Mouse (Mus musculus) MN1 (cell line): Measurements from ENCODE around the gene Dqx1.

ENCODE experiments used
- DNase-seq: peaks from one replicate; pipeline ENCODE4 v3.0.0-alpha.2; 2016; ENCODE audit warnings: low spot score

Gene Dqx1

DNA sequence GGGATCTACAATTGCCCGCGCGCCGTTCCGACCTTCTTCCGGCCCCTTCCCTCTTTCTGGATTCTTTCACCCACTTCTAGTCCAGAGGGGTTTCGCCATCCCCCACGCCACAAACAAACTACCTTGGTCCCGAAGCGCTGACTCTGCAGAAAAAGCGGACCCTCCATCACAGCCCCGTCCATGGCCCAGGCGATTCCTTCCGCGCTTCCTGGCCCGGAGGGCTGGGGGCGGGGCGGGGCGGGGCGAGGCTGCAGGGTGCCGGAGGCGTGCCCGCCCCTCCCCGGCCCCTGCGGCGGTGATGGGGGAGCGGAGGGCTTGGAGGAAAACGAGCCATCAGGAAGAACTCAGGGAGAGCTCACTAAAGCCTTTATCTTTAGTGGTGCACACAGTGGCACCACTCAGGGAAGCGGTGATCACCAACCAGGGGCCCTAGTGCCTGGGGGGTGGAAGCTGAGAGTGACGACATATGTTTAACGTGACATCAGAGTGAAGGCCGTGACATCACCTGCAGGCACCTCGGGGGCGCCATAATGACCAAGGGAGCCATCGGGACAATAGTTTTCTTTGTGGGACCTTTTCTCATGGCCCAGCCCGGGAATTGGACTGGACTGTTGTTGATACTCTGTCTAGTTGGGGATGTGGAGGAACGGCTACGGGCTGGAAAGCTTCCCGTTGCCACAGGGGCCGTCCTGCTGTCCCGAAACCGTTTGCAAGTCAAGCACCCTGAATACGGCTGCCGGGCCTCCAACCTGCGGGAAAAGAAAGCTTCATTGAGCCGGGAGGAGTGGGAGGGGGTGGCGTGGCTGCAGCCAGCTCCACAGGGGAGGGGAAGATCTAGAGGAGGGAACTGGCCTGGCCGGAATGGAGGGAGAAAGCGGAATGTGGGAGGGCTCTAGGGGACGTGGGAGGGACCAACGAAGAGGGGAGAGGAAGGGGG is 24.1 kb upstream of the Dqx1 start, which contains the start of the genes Dok1 and Loxl3:
Gene Dok1, minus strand, starts transcription at position 223 of the 937 bp plus-strand sequence.
Gene Loxl3, plus strand, starts transcription at position 925 of the 937 bp plus-strand sequence.
- peak; percentile 73 for DNase-seq

DNA sequence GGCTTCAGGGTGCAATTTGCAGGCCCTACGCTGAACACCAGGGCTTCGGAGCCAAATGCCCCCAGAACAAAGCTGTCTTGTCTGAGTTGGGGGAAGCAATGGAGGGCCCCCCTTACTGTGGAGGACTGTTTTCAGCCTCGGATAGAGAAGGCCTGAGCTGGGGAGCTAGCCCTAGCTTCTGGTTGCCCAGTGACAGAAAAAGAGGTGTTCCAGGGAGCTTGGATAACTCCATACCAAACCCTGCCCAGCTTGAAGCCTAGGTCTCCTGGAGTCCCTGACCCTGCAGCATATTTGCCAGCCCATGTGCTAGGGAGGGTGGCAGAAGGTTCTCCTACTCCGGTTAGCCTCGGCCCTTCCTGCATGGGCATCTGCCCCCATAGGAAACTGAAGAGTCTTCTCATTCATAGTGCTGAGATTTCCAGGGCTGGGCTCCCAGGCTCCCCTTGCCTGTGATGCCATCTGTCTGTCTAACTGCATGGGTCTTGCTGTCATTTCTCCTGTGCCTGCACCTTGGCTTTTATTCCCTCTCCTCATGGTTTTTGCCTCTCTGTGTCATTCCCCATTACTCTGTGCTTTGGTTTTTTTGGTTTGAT is 23.1 kb upstream of the Dqx1 start:
- no peak for DNase-seq

DNA sequence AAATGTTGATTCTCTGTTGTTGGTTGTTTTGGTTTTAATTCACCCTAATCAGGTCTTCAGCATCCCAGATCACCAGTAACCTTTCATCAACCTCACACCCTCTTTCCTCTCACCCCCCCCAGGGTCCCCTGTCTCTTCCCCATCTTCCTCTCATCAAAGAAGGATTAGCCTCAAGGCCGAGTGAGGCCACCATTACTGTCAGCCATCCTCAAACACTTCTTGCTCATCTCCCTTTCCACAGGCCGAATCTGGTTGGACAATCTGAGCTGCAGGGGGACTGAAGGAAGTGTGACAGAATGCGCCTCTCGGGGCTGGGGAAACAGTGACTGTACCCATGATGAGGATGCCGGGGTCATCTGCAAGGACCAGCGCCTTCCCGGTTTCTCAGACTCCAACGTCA is 20.5 kb upstream of the Dqx1 start:
- no peak for DNase-seq

DNA sequence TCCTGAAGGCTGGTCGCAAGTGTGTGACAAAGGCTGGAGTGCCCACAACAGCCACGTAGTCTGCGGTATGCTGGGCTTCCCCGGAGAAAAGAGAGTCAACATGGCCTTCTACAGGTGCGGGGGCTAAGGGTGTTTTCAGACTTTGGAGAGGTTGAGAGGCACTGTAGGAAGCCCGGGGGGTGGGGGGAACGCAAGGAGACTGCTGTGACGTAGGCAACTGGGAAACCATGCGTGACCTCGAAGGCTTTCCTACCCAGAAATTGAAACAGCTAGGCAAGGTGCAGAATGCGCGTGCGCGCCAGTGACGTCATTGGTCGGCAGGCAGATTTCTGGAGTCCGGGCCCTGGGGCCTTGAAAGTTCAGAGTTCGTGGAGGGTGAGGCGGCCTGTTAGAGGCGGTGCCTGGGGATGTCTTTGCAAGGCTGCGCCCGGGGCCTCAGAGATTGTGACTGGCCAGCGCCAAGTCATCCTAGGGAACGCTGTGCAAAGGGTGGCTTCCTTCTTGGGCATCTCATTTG is 19.1 kb upstream of the Dqx1 start:
- no peak for DNase-seq

DNA sequence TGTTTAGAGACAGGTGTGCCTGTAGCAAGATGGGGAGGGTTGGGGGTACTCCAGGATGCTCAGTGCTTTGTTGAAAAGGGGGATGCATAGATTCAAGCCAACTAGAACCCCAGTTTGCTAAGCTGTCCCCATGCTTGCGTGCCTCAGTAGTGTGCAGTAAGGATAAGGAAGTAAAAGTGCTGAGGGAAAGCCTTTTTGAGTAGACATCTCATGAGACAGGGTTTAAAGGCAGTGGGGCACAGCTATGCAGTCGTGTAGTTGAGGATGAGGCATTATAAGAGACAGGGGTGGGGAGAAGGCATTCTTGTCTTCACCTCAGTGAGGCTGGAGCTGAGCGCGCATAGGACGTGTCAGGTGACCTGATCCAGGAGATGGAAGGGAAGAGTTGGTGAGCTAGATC is 17.0 kb upstream of the Dqx1 start:
- no peak for DNase-seq

DNA sequence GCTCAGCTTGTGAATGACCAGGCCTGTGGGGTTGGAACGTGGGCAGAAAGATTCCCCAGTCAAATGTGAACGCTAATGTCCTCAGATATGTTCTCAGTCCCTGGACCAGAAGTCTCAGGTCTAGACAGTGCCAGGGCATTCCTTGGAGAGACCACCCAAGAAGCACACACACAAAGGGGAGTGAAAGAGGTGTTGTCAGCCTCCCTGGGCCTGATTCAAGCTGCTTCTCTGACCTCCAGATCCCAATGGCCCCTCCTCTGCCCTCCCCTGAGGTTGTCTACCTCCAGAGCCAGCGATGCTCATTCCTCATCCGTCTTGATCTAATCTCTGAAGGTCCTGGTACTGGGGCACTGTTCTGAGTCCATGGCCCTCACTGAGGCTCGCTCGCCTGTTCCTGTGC is 14.1 kb upstream of the Dqx1 start:
- DNase-seq, result no peak

DNA sequence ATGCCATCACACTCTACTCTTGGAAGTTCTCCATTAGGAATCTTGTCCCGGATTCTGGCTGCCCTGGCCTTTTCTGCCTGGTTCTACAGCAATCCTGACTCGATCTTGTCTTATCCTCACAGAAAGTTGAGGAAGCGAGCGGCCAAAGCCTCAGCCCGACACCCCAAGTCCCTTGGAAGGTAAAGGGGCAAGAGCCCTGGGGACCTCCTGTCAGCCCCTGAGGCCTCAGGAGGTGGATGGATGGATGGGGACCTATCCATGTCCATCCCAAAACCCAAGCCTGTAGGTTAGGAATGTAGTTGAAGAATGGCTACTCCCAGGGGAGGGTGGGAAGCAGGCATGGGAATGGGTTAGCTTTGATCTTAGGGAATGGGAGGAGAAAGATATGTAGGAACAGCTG is 13.7 kb upstream of the Dqx1 start:
- DNase-seq, result no peak

DNA sequence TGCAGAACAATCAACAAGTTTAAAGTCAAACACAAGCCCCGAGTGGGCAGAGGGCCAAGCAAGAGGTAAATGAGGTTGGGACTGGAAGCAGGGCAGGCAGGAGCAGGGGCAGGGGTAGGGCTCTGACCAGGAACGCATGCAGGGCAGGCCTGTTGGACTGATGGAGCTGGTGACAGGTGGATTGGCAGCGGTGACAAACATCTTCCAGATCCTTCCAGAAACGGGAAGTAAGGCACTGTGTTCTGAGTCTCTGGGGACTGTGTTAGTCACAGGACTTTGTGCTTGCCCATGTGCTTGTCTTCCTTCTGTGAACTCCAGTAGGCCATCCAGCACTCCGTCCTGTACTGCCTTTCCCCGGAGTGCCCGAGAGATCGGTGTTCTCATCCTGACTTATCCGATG is 12.9 kb upstream of the Dqx1 start:
- peak; percentile 79 for DNase-seq

DNA sequence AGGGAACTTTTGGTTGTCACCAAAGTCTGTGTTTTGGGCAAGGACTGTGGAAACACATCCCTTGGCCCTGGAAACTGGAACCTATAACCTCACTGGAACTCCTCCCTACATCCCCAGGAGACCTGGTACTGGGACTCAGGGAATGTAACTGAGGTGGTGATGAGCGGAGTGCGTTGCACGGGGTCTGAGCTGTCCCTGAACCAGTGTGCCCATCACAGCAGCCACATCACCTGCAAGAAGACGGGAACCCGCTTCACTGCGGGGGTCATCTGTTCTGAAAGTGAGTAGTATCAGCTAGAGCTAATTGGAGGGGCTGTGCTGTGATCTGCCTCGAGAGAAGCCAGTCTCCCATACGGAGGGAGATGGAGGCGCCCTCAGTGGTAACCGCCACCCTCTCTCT is 8.3 kb upstream of the Dqx1 start:
- DNase-seq, result no peak

DNA sequence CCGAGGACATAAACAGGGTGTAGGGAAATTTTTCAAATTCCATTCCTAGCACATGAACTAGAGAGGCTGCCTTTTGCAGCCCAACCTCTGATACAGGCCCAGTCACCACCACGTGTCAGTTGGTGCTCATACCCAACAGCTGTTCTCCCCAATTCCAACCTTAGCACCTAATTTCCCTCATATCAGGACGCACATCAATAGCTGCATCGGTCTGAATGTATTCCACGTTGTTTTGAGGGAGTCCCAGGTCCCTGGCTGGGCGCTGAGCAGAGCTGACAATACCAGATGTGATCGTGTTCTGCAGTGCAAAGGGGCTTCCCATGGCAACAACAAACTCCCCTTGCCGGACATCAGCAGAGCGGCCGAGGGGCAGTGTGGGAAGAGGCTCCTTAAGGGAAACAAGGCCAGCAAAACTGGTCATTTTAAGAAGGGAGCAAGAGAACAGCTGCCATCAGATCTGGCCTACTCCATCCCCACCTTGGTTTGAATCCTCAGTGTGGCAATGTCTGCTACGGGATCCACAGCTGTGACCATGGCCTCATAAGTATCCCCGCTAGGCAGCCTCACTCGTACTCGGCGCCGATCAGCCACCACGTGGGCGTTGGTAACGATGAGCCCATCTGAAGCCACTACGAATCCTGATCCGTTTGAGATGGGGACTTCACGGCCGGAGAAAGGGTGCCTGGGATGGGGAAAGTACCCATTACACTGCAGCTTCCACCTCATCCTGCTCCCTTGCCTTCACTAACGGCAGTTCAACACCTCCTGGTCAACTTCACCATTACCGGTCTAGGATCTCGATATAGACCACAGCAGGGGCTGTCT is 4.3 kb upstream of the Dqx1 start:
- DNase-seq, result peak; percentile 67

DNA sequence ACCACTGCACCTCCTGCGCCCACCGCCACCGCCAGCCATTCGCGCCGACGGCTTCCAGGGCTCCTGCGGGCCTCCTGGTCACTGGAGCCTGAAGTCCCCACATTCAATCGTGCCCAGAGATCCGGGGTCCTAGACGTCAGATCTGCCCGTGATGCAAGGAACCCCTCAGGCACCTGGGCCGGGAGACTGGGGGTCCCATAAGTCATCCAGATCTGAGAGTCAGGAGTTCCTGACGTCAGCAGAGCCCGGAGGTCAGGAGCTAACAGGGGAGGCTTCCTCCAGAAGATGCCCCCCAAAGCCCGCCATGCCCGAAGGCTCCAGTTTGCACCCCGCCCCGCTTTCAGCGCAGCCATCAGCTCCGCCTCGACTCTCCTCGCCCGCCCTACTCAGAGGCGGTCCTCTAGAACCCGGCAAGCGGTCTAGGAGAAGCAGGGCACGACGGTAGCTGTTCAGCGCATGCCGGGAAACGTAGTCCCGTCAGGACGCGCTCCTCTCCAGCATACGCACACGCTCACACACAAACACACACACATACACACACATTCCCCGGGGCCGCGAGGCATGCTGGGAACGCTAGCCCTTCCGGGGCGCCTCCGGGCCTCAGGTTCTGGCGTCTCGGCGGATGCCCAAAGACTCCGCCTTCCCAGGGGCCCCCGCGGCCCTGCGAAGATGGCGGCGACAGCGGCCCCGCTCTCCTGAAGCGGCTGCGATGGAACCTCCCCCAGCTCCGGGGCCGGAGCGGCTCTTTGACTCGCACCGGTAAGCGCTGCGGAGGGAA is 3.4 kb upstream of the Dqx1 start, which contains the start of gene Aup1:
Gene Aup1, plus strand, starts transcription at position 448 of the 778 bp plus-strand sequence.
- DNase-seq, result peak; percentile 98

DNA sequence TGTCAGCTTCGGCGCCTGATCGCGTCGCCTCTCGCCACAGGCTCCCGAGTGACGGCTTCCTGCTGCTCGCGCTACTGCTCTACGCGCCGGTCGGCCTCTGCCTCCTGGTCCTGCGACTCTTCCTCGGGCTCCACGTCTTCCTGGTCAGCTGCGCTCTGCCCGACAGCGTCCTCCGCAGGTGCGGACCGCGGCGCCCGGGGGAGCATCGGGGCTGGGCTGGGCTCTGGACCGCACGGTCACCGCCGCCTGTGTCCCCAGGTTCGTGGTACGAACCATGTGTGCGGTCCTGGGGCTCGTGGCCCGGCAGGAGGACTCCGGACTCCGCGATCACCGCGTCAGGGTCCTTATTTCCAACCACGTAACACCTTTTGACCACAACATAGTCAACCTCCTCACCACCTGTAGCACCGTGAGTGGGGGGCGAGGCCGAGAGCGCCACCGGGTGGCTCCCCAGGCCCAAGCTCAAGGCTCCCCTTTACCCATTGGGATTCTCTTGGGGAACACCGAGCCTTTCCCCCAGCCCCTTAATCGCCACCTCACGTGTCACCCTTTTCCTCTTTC is 2.7 kb upstream of the Dqx1 start, which contains the start of gene Htra2:
Gene Htra2, minus strand, starts transcription at position 403 of the 561 bp plus-strand sequence.
- DNase-seq, result no peak

DNA sequence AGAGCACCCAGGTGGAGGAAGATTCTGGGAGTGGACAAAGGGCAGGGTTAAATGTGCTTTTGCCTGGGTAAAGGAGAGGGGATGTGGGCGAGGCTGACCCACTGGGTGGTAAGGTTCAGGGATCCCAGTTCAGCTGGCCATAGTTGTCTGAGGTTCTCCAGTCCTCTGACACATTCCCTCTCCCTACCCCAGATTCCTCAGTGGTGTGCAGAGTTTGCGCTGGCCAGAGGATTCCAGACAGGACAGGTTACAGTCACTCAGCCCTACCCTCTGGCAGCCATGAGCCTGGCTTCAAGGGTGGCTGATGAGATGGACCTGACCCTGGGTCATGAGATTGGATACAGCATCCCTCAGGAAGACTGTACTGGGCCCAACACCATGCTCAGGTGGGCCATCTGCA is 1.1 kb downstream of the Dqx1 start:
- DNase-seq, result no peak

DNA sequence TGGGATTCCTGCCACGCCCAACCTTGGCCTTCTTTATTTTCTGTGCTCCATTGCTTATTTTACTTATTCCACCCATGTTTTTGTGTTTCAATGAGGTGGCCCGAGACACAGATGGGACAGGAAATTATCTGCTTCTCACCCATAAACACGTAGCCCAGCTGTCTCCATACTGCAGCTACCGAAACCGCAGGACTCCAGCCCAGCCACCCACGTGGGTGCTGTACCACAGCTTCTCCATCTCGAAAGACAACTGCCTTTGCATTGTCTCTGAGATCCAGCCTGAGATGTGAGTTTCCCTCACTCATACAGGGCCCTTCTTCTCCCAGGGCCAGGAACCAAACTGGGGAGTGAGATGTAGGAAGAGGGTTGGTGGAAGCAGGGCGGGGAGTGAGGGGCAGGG is 8.4 kb downstream of the Dqx1 start:
- DNase-seq, result no peak

DNA sequence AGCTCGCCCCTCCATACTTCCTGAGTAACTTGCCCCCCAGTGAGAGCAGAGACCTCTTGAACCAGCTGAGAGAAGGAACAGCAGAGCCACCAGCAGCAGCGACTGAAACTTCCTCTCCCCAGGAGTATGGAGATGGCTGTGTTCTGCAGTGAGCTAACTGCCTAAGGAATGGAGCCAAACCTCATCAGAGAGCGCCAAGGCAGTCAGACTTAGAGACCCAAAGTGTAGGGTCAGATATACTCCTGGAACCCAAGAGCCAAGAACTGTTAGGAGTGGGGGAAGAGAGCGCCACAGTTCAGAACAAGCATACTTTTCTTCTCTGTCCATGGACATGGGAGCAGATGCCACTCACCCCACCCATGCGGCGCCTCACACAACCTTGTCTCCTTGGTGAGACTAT is 8.8 kb downstream of the Dqx1 start:
- no peak for DNase-seq

DNA sequence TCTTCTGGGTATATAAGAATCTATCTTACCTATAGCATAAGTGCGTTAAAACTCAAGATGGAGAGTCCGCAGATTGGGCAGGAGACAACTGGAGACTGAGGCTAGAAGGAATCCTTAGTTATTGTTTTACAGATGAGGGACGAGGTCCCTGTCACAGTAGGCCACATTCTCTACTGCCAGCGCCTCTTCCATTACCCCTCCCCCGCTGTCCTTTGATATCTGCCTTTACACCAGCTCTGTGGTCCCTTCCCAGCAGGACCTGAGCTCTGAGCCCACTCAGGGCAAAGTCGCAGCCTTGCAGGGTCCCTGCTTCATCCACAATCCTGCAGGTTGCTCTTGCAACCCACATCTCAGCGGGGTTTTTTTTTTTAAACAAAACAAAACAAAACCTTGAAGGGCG is 10.6 kb downstream of the Dqx1 start:
- no peak for DNase-seq

DNA sequence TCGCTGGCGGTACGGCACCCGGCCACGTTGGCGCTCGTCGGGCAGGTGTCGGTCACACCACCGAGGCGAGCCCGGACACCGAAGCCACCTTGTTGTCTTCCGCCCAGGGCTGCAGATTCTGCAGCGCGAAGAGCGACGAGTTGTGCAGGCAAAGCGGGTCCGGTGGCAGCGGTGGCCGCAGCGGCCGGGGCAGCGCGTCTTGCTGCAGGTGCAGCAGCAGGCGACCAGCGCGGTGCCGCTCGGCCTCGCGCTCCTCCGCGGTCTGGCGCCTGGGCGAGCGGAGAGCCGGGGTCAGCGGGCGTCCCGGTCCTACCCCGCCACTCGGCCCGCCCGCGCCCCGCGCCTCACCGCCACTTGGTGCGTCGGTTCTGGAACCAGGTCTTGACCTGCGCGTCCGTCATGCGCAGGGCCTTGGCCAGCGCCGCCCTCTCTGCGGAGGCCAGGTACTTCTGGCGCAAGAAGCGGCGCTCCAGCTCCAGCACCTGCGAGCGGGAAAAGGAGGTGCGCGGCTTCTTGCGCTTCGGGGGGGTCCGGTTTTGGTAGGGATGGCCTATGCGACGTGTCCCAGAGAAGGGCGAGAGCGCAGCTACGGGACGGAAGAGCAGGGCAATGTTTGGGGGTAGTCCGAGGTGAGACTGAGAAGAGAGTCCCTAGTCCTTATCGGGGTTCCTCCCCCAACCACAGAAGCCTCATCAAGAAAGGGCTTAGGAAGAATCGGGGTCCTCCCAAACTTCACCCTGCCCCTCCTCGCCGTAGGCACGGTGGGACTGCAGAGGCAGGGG is 11.3 kb downstream of the Dqx1 start:
- DNase-seq, result no peak

DNA sequence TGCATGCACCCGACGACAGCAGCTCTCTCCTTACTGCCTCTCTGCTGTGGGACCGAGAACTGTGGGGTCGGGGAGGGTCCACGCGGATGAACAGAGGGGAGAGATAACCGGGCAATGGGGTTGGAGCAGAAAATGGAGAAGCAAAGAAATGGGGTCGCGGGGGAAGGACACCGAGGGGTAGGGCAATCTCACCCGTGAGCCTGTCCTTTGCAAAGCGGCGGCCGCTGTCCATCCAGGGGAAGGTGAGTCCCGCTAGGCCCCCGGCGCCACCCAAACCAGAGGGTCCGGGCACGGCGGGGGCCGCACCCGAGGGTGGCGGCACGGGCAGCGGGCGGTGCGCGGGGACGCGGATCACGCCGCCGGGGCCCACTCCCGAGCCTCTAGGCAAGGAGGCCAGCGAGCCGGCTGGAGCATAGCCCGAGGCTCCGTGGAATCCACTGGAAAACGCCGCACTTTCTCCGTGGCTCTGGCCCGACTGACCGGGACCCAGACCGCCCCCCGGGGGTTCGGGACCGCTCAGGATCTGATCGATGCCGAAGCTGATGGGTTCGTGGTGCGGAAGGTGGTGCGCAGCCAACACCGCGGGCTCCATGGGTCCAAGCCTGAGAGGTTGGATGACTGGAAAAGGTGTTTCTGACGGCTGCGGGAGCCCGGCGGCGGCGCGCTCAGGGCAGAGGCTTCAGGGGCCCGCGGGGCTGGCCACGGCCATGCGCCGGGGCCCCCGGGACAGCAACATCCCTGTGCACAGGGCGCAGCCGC is 12.0 kb downstream of the Dqx1 start:
- DNase-seq, result no peak

DNA sequence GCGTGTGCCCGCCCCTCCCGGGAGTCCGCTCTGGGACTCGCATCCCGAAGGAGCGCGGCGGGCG is 12.4 kb downstream of the Dqx1 start, which contains the start of gene Tlx2:
Gene Tlx2, minus strand, starts transcription at position 47 of the 64 bp plus-strand sequence.
- DNase-seq, result no peak
